Mouse (Mus musculus) forebrain, embryonic 15.5 days (tissue): ENCODE data around the gene Tbc1d2. TPM values are rescaled to one million over a fixed set of nuclear protein-coding genes. Genes with fewer than 3 reads are reported as not detected.

Experiments used
- ATAC-seq: fragments of 200-750 bp; cut with Nextera tagmentation; replicated peaks from 2 replicates; pipeline ENCODE4 v1.8.0; 2017; ENCODE audit warnings: mild to moderate bottlenecking, moderate TSS enrichment, moderate library complexity
- H3K27ac ChIP-seq: fragments of 300-500 bp; sonication (generic); replicated peaks from 2 replicates; pipeline ENCODE4 v1.5.1; 2015; ENCODE audit warnings: mild to moderate bottlenecking, inconsistent platforms
- H3K27me3 ChIP-seq: fragments of 300-500 bp; sonication (generic); 2 replicates; pipeline ENCODE4 v1.6.1; 2015; ENCODE audit warnings: inconsistent platforms
- H3K36me3 ChIP-seq: fragments of 300-500 bp; sonication (generic); 2 replicates; pipeline ENCODE4 v1.6.1; 2015; ENCODE audit warnings: mild to moderate bottlenecking, inconsistent platforms
- H3K4me1 ChIP-seq: fragments of 300-500 bp; sonication (generic); 2 replicates; pipeline ENCODE4 v1.6.1; 2015; ENCODE audit warnings: inconsistent platforms
- H3K4me2 ChIP-seq: fragments of 300-500 bp; sonication (generic); replicated peaks from 2 replicates; pipeline ENCODE4 v1.6.1; 2015; ENCODE audit warnings: mild to moderate bottlenecking, inconsistent platforms
- H3K4me3 ChIP-seq: fragments of 300-500 bp; sonication (generic); 2 replicates; pipeline ENCODE4 v1.5.1; 2015; ENCODE audit warnings: mild to moderate bottlenecking, inconsistent platforms
- H3K9ac ChIP-seq: fragments of 300-500 bp; sonication (generic); replicated peaks from 2 replicates; pipeline ENCODE4 v1.6.1; 2015; ENCODE audit warnings: mild to moderate bottlenecking, inconsistent platforms
- H3K9me3 ChIP-seq: fragments of 300-500 bp; sonication (generic); 2 replicates; pipeline ENCODE4 v1.6.1; 2016; ENCODE audit warnings: inconsistent platforms
- WGBS: fragments of 180-500 bp; shearing (Covaris S2); methylation state at CpG from one replicate; pipeline ENCODE4 v1.1.7; 2015; ENCODE audit warnings: mixed read lengths; 5-methylcytosine and 5-hydroxymethylcytosine counted together
- polyA plus RNA-seq: library from polyadenylated mRNA; unstranded; fragments of >200 nt; fragmentation: Nextera tagmentation; extraction: Ambion mirVana; gene quantifications from 2 replicates; pipeline ENCODE4 v1.2.1, GENCODE M21; 2015

Gene Tbc1d2
- polyA plus RNA-seq, result 0.98 and 1.1 TPM in 2 replicates

GRCm38 (mm10) chr4:46650086-46650753 is at the start of gene Tbc1d2:
Gene Tbc1d2 (minus strand): TSS chr4:46650209.
- H3K9me3 ChIP-seq, result no peaks in the 10 kb centered on the region
- H3K4me1 ChIP-seq, result peaks cover 13% of the 10 kb centered on the region
- peaks cover 28% of the 10 kb centered on the region for H3K27me3 ChIP-seq
- peak within 1 kb of the TSS; percentile 51 for H3K9ac ChIP-seq
- ATAC-seq, result peak; percentile 98
- H3K36me3 ChIP-seq, result no peaks in the 10 kb centered on the region
- H3K4me2 ChIP-seq, result peak within 1 kb of the TSS; percentile 88
- WGBS, result 0% methylated on average over 67 of the region's 69 CpGs
- peak within 1 kb of the TSS; percentile 68 for H3K4me3 ChIP-seq
- H3K27ac ChIP-seq, result peak within 1 kb of the TSS; percentile 63; the same call in 1 of the 2 replicates

- Histone ChIP-seq H3K9ac (no peak overlapping the region), H3K27ac (no peak overlapping the region), H3K4me1 (peaks cover 12% of the 10 kb centered on the region), H3K4me3 (no peak overlapping the region), H3K27me3 (no peaks in the 10 kb centered on the region), H3K36me3 (no peaks in the 10 kb centered on the region), H3K9me3 (no peaks in the 10 kb centered on the region), H3K4me2 (no peak overlapping the region)
- ATAC-seq, result no peak
- 66% methylated on average over 6 of the region's 6 CpGs for WGBS
Measured at GRCm38 (mm10) chr4:46696467-46696866, 46.5 kb upstream of the Tbc1d2 start.

GRCm38 (mm10) chr4:46690565-46690964 is 40.6 kb upstream of the Tbc1d2 start:
- H3K36me3 ChIP-seq, result no peaks in the 10 kb centered on the region
- WGBS, result 85% methylated on average over 8 of the region's 8 CpGs
- H3K4me2 ChIP-seq, result no peak overlapping the region
- no peak overlapping the region for H3K27ac ChIP-seq
- H3K9ac ChIP-seq, result no peak overlapping the region
- ATAC-seq, result no peak
- no peaks in the 10 kb centered on the region for H3K9me3 ChIP-seq
- no peaks in the 10 kb centered on the region for H3K4me1 ChIP-seq
- H3K4me3 ChIP-seq, result no peak overlapping the region
- H3K27me3 ChIP-seq, result 0 out of 2 replicates have a peak, but pooled peaks cover 2% of the 10 kb centered on the region

GRCm38 (mm10) chr4:46690023-46690420 is 40.0 kb upstream of the Tbc1d2 start:
- H3K4me3 ChIP-seq, result no peak overlapping the region
- no peaks in the 10 kb centered on the region for H3K36me3 ChIP-seq
- no peak overlapping the region for H3K4me2 ChIP-seq
- no peak overlapping the region for H3K9ac ChIP-seq
- H3K9me3 ChIP-seq, result no peaks in the 10 kb centered on the region
- H3K27me3 ChIP-seq, result 0 out of 2 replicates have a peak, but pooled peaks cover 2% of the 10 kb centered on the region
- no peaks in the 10 kb centered on the region for H3K4me1 ChIP-seq
- 84% methylated on average over 8 of the region's 8 CpGs for WGBS
- no peak overlapping the region for H3K27ac ChIP-seq
- no peak for ATAC-seq

- ATAC-seq, result peak; percentile 65
- H3K9ac ChIP-seq, result no peak overlapping the region
- H3K36me3 ChIP-seq, result no peaks in the 10 kb centered on the region
- 0 out of 2 replicates have a peak, but pooled peaks cover 2% of the 10 kb centered on the region for H3K27me3 ChIP-seq
- H3K4me1 ChIP-seq, result no peaks in the 10 kb centered on the region
- WGBS, result 43% methylated on average over 15 of the region's 15 CpGs
- no peak overlapping the region for H3K4me3 ChIP-seq
- H3K9me3 ChIP-seq, result no peaks in the 10 kb centered on the region
- H3K4me2 ChIP-seq, result no peak overlapping the region
- no peak overlapping the region for H3K27ac ChIP-seq
Measured at GRCm38 (mm10) chr4:46689397-46690022, 39.5 kb upstream of the Tbc1d2 start.

- no peaks in the 10 kb centered on the region for H3K9me3 ChIP-seq
- ATAC-seq, result no peak
- H3K9ac ChIP-seq, result no peak overlapping the region
Measured at GRCm38 (mm10) chr4:46688213-46688832, 38.3 kb upstream of the Tbc1d2 start.

GRCm38 (mm10) chr4:46684160-46684559 is 34.2 kb upstream of the Tbc1d2 start:
- H3K9ac ChIP-seq, result no peak overlapping the region
- H3K27ac ChIP-seq, result no peak overlapping the region
- 33% methylated on average over 6 of the region's 6 CpGs for WGBS
- no peaks in the 10 kb centered on the region for H3K9me3 ChIP-seq
- H3K4me2 ChIP-seq, result no peak overlapping the region
- no peaks in the 10 kb centered on the region for H3K36me3 ChIP-seq
- H3K4me1 ChIP-seq, result peaks cover 5% of the 10 kb centered on the region; the same call in 1 of the 2 replicates
- no peak overlapping the region for H3K4me3 ChIP-seq
- no peaks in the 10 kb centered on the region for H3K27me3 ChIP-seq
- ATAC-seq, result no peak

More at GRCm38 (mm10) chr4:46688213-46688832, 38.3 kb upstream of the Tbc1d2 start:
- 86% methylated on average over 14 of the region's 14 CpGs for WGBS
- Histone ChIP-seq H3K27me3 (0 out of 2 replicates have a peak, but pooled peaks cover 2% of the 10 kb centered on the region), H3K4me1 (peaks cover 5% of the 10 kb centered on the region; the same call in 1 of the 2 replicates), H3K27ac (no peak overlapping the region), H3K4me3 (no peak overlapping the region), H3K4me2 (no peak overlapping the region), H3K36me3 (no peaks in the 10 kb centered on the region)

GRCm38 (mm10) chr4:46676646-46677045 is 26.6 kb upstream of the Tbc1d2 start:
- 78% methylated on average over 3 of the region's 3 CpGs for WGBS
- no peak overlapping the region for H3K4me2 ChIP-seq
- no peak for ATAC-seq

GRCm38 (mm10) chr4:46675992-46676391 is 26.0 kb upstream of the Tbc1d2 start:
- 0 out of 2 replicates have a peak, but pooled peaks cover 3% of the 10 kb centered on the region for H3K36me3 ChIP-seq
- no peak overlapping the region for H3K27ac ChIP-seq
- H3K9ac ChIP-seq, result no peak overlapping the region
- ATAC-seq, result no peak
- H3K4me3 ChIP-seq, result no peak overlapping the region
- H3K9me3 ChIP-seq, result no peaks in the 10 kb centered on the region
- no peaks in the 10 kb centered on the region for H3K27me3 ChIP-seq
- no peak overlapping the region for H3K4me2 ChIP-seq
- WGBS, result 27% methylated on average over 4 of the region's 4 CpGs
- no peaks in the 10 kb centered on the region for H3K4me1 ChIP-seq

More at GRCm38 (mm10) chr4:46676646-46677045, 26.6 kb upstream of the Tbc1d2 start:
- H3K27me3 ChIP-seq, result no peaks in the 10 kb centered on the region
- H3K9me3 ChIP-seq, result no peaks in the 10 kb centered on the region
- H3K27ac ChIP-seq, result no peak overlapping the region
- no peak overlapping the region for H3K4me3 ChIP-seq
- 0 out of 2 replicates have a peak, but pooled peaks cover 3% of the 10 kb centered on the region for H3K36me3 ChIP-seq
- H3K4me1 ChIP-seq, result no peaks in the 10 kb centered on the region
- no peak overlapping the region for H3K9ac ChIP-seq

GRCm38 (mm10) chr4:46675272-46675785 is 25.3 kb upstream of the Tbc1d2 start:
- H3K27ac ChIP-seq, result no peak overlapping the region
- H3K4me3 ChIP-seq, result no peak overlapping the region
- H3K4me2 ChIP-seq, result no peak overlapping the region
- H3K9ac ChIP-seq, result no peak overlapping the region
- no peaks in the 10 kb centered on the region for H3K9me3 ChIP-seq
- WGBS, result 58% methylated on average over 11 of the region's 11 CpGs
- no peak for ATAC-seq
- H3K36me3 ChIP-seq, result 0 out of 2 replicates have a peak, but pooled peaks cover 3% of the 10 kb centered on the region
- H3K27me3 ChIP-seq, result no peaks in the 10 kb centered on the region
- H3K4me1 ChIP-seq, result no peaks in the 10 kb centered on the region

- WGBS, result 70% methylated on average over 11 of the region's 11 CpGs
- no peak for ATAC-seq
- Histone ChIP-seq H3K4me2 (no peak overlapping the region), H3K4me3 (no peak overlapping the region), H3K4me1 (peaks cover 7% of the 10 kb centered on the region), H3K9me3 (no peaks in the 10 kb centered on the region), H3K27me3 (peaks cover 3% of the 10 kb centered on the region; the same call in 1 of the 2 replicates), H3K27ac (no peak overlapping the region), H3K9ac (no peak overlapping the region), H3K36me3 (0 out of 2 replicates have a peak, but pooled peaks cover 3% of the 10 kb centered on the region)
Measured at GRCm38 (mm10) chr4:46668620-46669019, 18.6 kb upstream of the Tbc1d2 start.

- no peak overlapping the region for H3K4me2 ChIP-seq
- no peak overlapping the region for H3K4me3 ChIP-seq
- no peak overlapping the region for H3K9ac ChIP-seq
- H3K27me3 ChIP-seq, result peaks cover 3% of the 10 kb centered on the region; the same call in 1 of the 2 replicates
- no peaks in the 10 kb centered on the region for H3K9me3 ChIP-seq
- H3K27ac ChIP-seq, result no peak overlapping the region
- no peaks in the 10 kb centered on the region for H3K36me3 ChIP-seq
- no peak for ATAC-seq
- 59% methylated on average over 5 of the region's 5 CpGs for WGBS
- peaks cover 7% of the 10 kb centered on the region for H3K4me1 ChIP-seq
Measured at GRCm38 (mm10) chr4:46666420-46666819, 16.4 kb upstream of the Tbc1d2 start.
